Mouse (Mus musculus): ENCODE results near the gene A630023A22Rik.

GRCm38 (mm10) chr14:34121691-34122090 is 19.1 kb upstream of the A630023A22Rik start:
- TF ChIP-seq CTCF (IDR thresholded peaks at IDR 0.05; ENCODE audit: extremely low read depth, insufficient read depth, low read length) = no peak
- no peak for TF ChIP-seq POLR2A (IDR thresholded peaks at IDR 0.05; ENCODE audit: extremely low read depth, insufficient read depth, low read length)
